Mouse (Mus musculus) lung, postnatal 0 days (tissue): Measurements from ENCODE around the gene Entpd7.

ENCODE experiments used
- CTCF ChIP-seq: IDR thresholded peaks from 2 replicates; pipeline ENCODE4 v1.5.1; 2016; ENCODE audit warnings: antibody characterized with exemption, mild to moderate bottlenecking
- EP300 ChIP-seq: IDR thresholded peaks from 2 replicates; pipeline ENCODE4 v1.6.1; 2016; ENCODE audit warnings: antibody characterized with exemption, mild to moderate bottlenecking, control low read depth

GRCm38 (mm10) chr19:43679474-43679981 is 9.9 kb upstream of the Entpd7 start:
- TF ChIP-seq EP300 (no peak), CTCF (no peak)
